Mouse (Mus musculus) right cerebral cortex, postnatal 14 days (tissue): ENCODE measurements around the gene Arhgap21.

Experiments used
- DNase-seq: peaks from one replicate; pipeline ENCODE4 v3.0.0; 2022

Gene Arhgap21

GRCm38 (mm10) chr2:20966176-20967100 lies 2.2 kb downstream of the Arhgap21 start:
- no peak for DNase-seq

GRCm38 (mm10) chr2:20965361-20965760 lies 3.3 kb downstream of the Arhgap21 start:
- no peak for DNase-seq

- no peak for DNase-seq
Measured at GRCm38 (mm10) chr2:20964461-20964860, 4.2 kb downstream of the Arhgap21 start.

GRCm38 (mm10) chr2:20963226-20963805 lies 5.4 kb downstream of the Arhgap21 start:
- no peak for DNase-seq

- no peak for DNase-seq
Measured at GRCm38 (mm10) chr2:20962284-20962683, 6.4 kb downstream of the Arhgap21 start.

- DNase-seq: no peak
Measured at GRCm38 (mm10) chr2:20961825-20962224, 6.9 kb downstream of the Arhgap21 start.

- no peak for DNase-seq
Measured at GRCm38 (mm10) chr2:20961295-20961694, 7.4 kb downstream of the Arhgap21 start.

GRCm38 (mm10) chr2:20960668-20961035 lies 8.0 kb downstream of the Arhgap21 start:
- DNase-seq: no peak

GRCm38 (mm10) chr2:20959906-20960667 lies 8.6 kb downstream of the Arhgap21 start:
- DNase-seq: no peak

- no peak for DNase-seq
Measured at GRCm38 (mm10) chr2:20959045-20959444, 9.6 kb downstream of the Arhgap21 start.

GRCm38 (mm10) chr2:20957995-20958394 lies 10.7 kb downstream of the Arhgap21 start:
- DNase-seq: no peak

GRCm38 (mm10) chr2:20956716-20957115 lies 12.0 kb downstream of the Arhgap21 start:
- no peak for DNase-seq

- no peak for DNase-seq
Measured at GRCm38 (mm10) chr2:20955996-20956395, 12.7 kb downstream of the Arhgap21 start.

- no peak for DNase-seq
Measured at GRCm38 (mm10) chr2:20955376-20955775, 13.3 kb downstream of the Arhgap21 start.

GRCm38 (mm10) chr2:20952716-20953115 lies 16.0 kb downstream of the Arhgap21 start:
- DNase-seq: no peak

- no peak for DNase-seq
Measured at GRCm38 (mm10) chr2:20949168-20949567, 19.5 kb downstream of the Arhgap21 start.

- no peak for DNase-seq
Measured at GRCm38 (mm10) chr2:20947036-20947435, 21.6 kb downstream of the Arhgap21 start.

- no peak for DNase-seq
Measured at GRCm38 (mm10) chr2:20945596-20945995, 23.1 kb downstream of the Arhgap21 start.

GRCm38 (mm10) chr2:20943730-20944454 lies 24.8 kb downstream of the Arhgap21 start:
- DNase-seq: no peak

GRCm38 (mm10) chr2:20943222-20943621 lies 25.5 kb downstream of the Arhgap21 start:
- DNase-seq: no peak

GRCm38 (mm10) chr2:20942434-20943198 lies 26.1 kb downstream of the Arhgap21 start:
- no peak for DNase-seq

GRCm38 (mm10) chr2:20941105-20941504 lies 27.6 kb downstream of the Arhgap21 start:
- DNase-seq: no peak
